Mouse (Mus musculus) intestine, embryonic 16.5 days (tissue): ENCODE measurements at regions not wholly inside any gene's neighbourhood (a gene's known extent, or its start where the extent isn't known, plus 50 kb on each side); places are given as distances from the start of the nearest gene placed in this dataset.

Experiments
- ATAC-seq: fragments of 200-750 bp; cut with Nextera tagmentation; 2 replicates; pipeline ENCODE4 v1.8.0; 2017; ENCODE audit warnings: moderate TSS enrichment, moderate library complexity
- H3K27ac ChIP-seq: fragments of 300-500 bp; sonication (generic); 2 replicates; pipeline ENCODE4 v1.5.1; 2014; ENCODE audit warnings: mild to moderate bottlenecking, low read length
- H3K27me3 ChIP-seq: fragments of 300-500 bp; sonication (generic); replicated peaks from 2 replicates; pipeline ENCODE4 v1.6.1; 2014; ENCODE audit warnings: low read length, control low read depth, mixed read lengths; ENCODE audit not compliant: control insufficient read depth, insufficient read depth
- H3K36me3 ChIP-seq: fragments of 300-500 bp; sonication (generic); 2 replicates; pipeline ENCODE4 v1.6.1; 2014; ENCODE audit warnings: low read length, control low read depth; ENCODE audit not compliant: control insufficient read depth, insufficient read depth
- H3K4me1 ChIP-seq: fragments of 300-500 bp; sonication (generic); 2 replicates; pipeline ENCODE4 v1.6.1; 2014; ENCODE audit warnings: low read length, control low read depth, mixed read lengths; ENCODE audit not compliant: control insufficient read depth, insufficient read depth
- H3K4me2 ChIP-seq: fragments of 300-500 bp; sonication (generic); 2 replicates; pipeline ENCODE4 v1.6.1; 2014; ENCODE audit warnings: low read depth, low read length, control low read depth
- H3K4me3 ChIP-seq: fragments of 300-500 bp; sonication (generic); 2 replicates; pipeline ENCODE4 v1.5.1; 2014; ENCODE audit warnings: mild to moderate bottlenecking, low read length
- H3K9ac ChIP-seq: fragments of 300-500 bp; sonication (generic); 2 replicates; pipeline ENCODE4 v1.6.1; 2014; ENCODE audit warnings: low read depth, low read length
- H3K9me3 ChIP-seq: fragments of 300-500 bp; sonication (generic); 2 replicates; pipeline ENCODE4 v1.6.1; 2016; ENCODE audit warnings: low read length, control low read depth; ENCODE audit not compliant: control insufficient read depth
- WGBS: fragments of 180-500 bp; shearing (Covaris S2); extraction: QIAGEN DNeasy Blood & Tissue Kit; methylation state at CpG from one replicate; pipeline ENCODE4 v1.1.7; 2014; 5-methylcytosine and 5-hydroxymethylcytosine counted together

DNA sequence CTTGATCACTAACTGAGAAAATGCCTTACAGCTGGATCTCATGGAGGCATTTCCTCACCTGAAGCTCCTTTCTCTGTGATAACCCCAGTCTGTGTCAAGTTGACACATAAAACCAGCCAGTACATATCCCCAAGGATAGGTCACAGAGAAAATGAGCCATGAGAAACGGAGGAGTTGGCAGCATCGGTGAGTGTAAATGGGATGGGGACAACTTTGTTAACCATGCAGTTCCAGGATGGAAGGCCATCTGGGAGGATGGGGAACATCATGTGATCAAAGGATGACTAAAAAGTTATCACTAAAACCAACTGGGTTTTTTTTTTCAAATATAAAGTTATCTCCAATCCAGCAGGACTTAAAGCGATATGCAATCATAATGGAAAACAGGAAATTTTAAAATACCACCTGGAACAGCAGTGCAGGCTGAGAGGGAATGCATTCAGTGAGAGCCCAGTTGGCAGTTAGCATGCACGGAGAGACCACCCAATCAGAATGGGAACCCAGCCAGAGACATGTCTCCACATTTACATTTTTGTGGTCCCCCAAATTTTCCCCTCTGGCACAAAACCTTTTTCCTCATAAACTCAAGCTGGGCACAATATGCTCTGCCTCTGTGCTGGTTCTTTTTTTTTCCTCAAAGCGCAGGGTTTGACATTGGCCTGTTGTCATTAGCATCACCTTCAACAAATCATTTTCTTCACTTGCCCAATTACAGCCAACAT is 475.7 kb downstream of the Rapgef2 start:
- Histone ChIP-seq H3K27ac (no peak overlapping the region), H3K27me3 (no peaks in the 10 kb centered on the region), H3K9me3 (no peaks in the 10 kb centered on the region), H3K4me1 (no peaks in the 10 kb centered on the region), H3K4me2 (no peak overlapping the region), H3K36me3 (no peaks in the 10 kb centered on the region), H3K4me3 (no peak overlapping the region), H3K9ac (no peak overlapping the region)
- WGBS: 84% methylated on average over 5 of the region's 5 CpGs
- no peak for ATAC-seq

GRCm38 (mm10) chr3:78803176-78803575 is 483.1 kb downstream of the Rapgef2 start:
- no peak overlapping the region for H3K4me3 ChIP-seq
- no peak for ATAC-seq
- H3K27me3 ChIP-seq: no peaks in the 10 kb centered on the region
- no peak overlapping the region for H3K27ac ChIP-seq
- no peaks in the 10 kb centered on the region for H3K9me3 ChIP-seq
- no peaks in the 10 kb centered on the region for H3K4me1 ChIP-seq
- H3K36me3 ChIP-seq: no peaks in the 10 kb centered on the region
- 72% methylated on average over 2 of the region's 2 CpGs for WGBS
- H3K4me2 ChIP-seq: no peak overlapping the region
- no peak overlapping the region for H3K9ac ChIP-seq

DNA sequence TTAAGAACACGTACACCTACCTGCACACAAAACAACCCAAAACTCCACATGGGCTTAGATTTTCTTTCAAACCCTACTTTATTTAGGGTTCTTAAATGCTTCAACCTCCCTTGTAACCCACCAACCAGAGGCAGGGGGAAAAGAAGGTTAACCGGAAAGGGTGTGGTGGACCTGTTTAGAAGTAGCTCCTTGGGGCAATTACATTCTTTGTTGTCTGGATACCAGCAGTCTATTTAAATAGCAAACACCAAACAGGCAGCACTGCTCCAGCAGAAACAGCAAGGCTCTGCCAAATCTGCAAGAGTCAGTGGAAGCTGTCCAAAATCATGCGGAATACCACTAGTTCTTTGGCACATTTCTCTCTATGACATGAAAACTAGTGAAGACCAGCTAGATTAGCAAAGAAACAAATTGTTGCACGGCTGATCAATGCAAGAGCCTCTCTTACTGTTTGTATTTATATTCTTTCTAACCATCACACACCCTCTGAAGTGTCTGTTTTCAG is 490.3 kb downstream of the Rapgef2 start:
- no peaks in the 10 kb centered on the region for H3K9me3 ChIP-seq
- no peak overlapping the region for H3K9ac ChIP-seq
- H3K4me3 ChIP-seq: no peak overlapping the region
- 80% methylated on average over 4 of the region's 4 CpGs for WGBS
- no peak overlapping the region for H3K4me2 ChIP-seq
- ATAC-seq: no peak
- H3K36me3 ChIP-seq: no peaks in the 10 kb centered on the region
- no peaks in the 10 kb centered on the region for H3K27me3 ChIP-seq
- H3K4me1 ChIP-seq: no peaks in the 10 kb centered on the region
- H3K27ac ChIP-seq: no peak overlapping the region

DNA sequence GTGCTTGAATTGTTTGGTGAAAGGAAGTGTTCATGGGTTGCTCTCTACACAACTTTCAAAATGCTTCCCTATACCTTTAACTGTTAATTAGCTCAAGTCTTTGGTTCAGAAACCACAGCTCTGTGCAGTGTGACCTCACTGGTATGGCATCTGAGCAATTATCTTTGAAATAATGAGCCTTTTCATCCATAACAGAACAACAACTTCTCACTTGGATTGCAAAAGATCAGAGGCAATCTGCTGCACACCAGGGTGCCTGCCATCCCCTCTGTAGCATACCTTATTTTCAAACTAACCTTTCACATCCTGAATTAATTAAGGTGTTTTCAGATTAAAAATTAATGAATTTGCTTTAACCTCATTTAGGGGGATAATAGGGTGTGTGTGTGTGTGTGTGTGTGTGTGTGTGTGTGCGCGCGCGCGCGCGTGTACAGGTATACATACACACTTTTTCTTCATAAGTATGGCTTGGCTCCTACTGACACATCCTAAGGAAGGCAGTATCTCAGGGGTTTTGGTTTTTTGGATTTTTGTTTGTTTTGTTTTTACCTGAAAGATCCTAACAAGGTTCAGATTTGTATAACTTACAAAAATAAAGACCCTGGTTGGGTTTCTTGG is 493.8 kb downstream of the Rapgef2 start:
- Histone ChIP-seq H3K27ac (no peak overlapping the region), H3K27me3 (no peaks in the 10 kb centered on the region), H3K36me3 (no peaks in the 10 kb centered on the region), H3K9me3 (no peaks in the 10 kb centered on the region), H3K4me2 (no peak overlapping the region), H3K4me1 (no peaks in the 10 kb centered on the region), H3K9ac (no peak overlapping the region), H3K4me3 (no peak overlapping the region)
- ATAC-seq: no peak
- WGBS: 95% methylated on average over 7 of the region's 7 CpGs

DNA sequence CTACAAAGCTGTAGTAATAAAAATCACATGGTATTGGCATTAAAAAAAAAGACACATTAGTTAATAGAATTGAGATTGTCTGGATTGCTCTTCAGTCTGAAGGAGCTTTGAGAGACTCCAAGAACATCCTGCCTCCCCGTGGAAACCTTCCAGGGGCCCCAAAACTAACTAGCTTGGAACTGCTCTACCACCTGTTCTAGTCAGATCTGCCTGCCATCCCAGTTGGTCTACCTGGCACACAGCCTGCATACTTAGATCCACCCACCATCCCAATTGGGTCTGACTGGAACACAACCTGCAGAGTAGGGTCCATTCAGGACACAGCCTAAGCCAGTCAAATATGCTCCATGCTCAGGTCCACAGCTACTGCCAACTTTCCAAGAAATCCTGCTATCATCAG is 503.6 kb downstream of the Rapgef2 start:
- ATAC-seq: no peak
- no peak overlapping the region for H3K27ac ChIP-seq

GRCm38 (mm10) chr3:78755686-78756476 is 530.4 kb downstream of the Rapgef2 start:
- H3K27me3 ChIP-seq: no peaks in the 10 kb centered on the region
- 58% methylated on average over 4 of the region's 4 CpGs for WGBS
- no peaks in the 10 kb centered on the region for H3K36me3 ChIP-seq
- H3K4me1 ChIP-seq: no peaks in the 10 kb centered on the region
- H3K9me3 ChIP-seq: no peaks in the 10 kb centered on the region
- no peak overlapping the region for H3K4me3 ChIP-seq
- H3K9ac ChIP-seq: no peak overlapping the region
- no peak overlapping the region for H3K4me2 ChIP-seq
- no peak for ATAC-seq
- H3K27ac ChIP-seq: no peak overlapping the region

More for the DNA sequence above, 503.6 kb downstream of the Rapgef2 start:
- Histone ChIP-seq H3K4me3 (no peak overlapping the region), H3K9me3 (no peaks in the 10 kb centered on the region), H3K36me3 (no peaks in the 10 kb centered on the region), H3K9ac (no peak overlapping the region), H3K4me2 (no peak overlapping the region), H3K27me3 (no peaks in the 10 kb centered on the region), H3K4me1 (no peaks in the 10 kb centered on the region)
- WGBS: 74% methylated on average over 1 of the region's 1 CpGs

- H3K27me3 ChIP-seq: no peaks in the 10 kb centered on the region
- no peak overlapping the region for H3K4me2 ChIP-seq
- H3K4me1 ChIP-seq: no peaks in the 10 kb centered on the region
- ATAC-seq: no peak
- H3K36me3 ChIP-seq: no peaks in the 10 kb centered on the region
- no peak overlapping the region for H3K9ac ChIP-seq
- no peak overlapping the region for H3K27ac ChIP-seq
- no peak overlapping the region for H3K4me3 ChIP-seq
- H3K9me3 ChIP-seq: no peaks in the 10 kb centered on the region
Observed at GRCm38 (mm10) chr3:78736111-78736510, 550.2 kb downstream of the Rapgef2 start.

DNA sequence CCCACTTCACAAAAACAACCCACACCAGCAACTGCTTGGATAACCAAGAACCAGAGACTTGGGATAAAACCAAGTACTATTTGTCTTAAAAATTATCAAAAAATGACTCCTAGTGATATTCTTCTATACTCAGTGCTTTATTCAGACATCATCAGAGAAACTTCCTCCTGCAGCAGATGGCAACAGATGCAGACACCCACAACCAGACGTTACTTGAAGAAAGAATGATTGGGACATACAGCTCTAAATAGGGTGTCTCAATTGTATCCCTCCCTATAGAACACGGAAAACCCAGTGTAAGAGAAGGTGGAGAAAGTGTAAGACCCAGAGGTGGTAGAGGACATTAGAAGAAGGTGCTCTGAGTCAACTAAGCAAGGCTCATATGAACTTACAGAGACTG is 569.6 kb downstream of the Rapgef2 start:
- Histone ChIP-seq H3K4me1 (no peaks in the 10 kb centered on the region), H3K4me3 (no peak overlapping the region), H3K9ac (no peak overlapping the region), H3K9me3 (no peaks in the 10 kb centered on the region), H3K36me3 (no peaks in the 10 kb centered on the region), H3K27me3 (no peaks in the 10 kb centered on the region), H3K27ac (no peak overlapping the region), H3K4me2 (no peak overlapping the region)
- WGBS: 77% methylated on average over 2 of the region's 2 CpGs
- no peak for ATAC-seq

- no peak for ATAC-seq
- H3K9ac ChIP-seq: no peak overlapping the region
- 85% methylated on average over 1 of the region's 1 CpGs for WGBS
- no peaks in the 10 kb centered on the region for H3K36me3 ChIP-seq
- no peak overlapping the region for H3K4me3 ChIP-seq
- H3K9me3 ChIP-seq: no peaks in the 10 kb centered on the region
- H3K4me1 ChIP-seq: no peaks in the 10 kb centered on the region
- no peak overlapping the region for H3K27ac ChIP-seq
- no peaks in the 10 kb centered on the region for H3K27me3 ChIP-seq
- no peak overlapping the region for H3K4me2 ChIP-seq
Observed at GRCm38 (mm10) chr3:78707687-78708086, 578.6 kb downstream of the Rapgef2 start.
